ENCODE assay signal across 9 mouse cellular contexts in genomic region chr2:118763469-118763868, GRCm38 (mm10). TPM values are rescaled to one million over a fixed set of nuclear protein-coding genes. Genes with fewer than 3 reads are reported as not detected.
DNase-seq lines count a peak whose midpoint lies in the region; ATAC-seq and TF ChIP-seq lines count a peak whose summit lies in the region.
"Had no signal": no experiment of that assay in that cellular context is flagged by ENCODE, and none has a peak within 500 bp of the region (broad histone marks: within the 10 kb centered on the region; RNA-seq: fewer than 3 reads in every experiment).

No protein-coding gene starts in this region.

- no peak overlapping the region for H3K4me2 ChIP-seq in embryonic facial prominence, embryonic 15.5 days (replicated peaks)
- no peak overlapping the region for H3K4me2 ChIP-seq in hindbrain, embryonic 11.5 days (replicated peaks; ENCODE audit: low read depth, low read length)
- no peak overlapping the region for H3K4me2 ChIP-seq in liver, embryonic 15.5 days

- WGBS in liver, adult 2 months, result 76% methylated on average over 7 of the region's 7 CpGs
- WGBS in embryonic facial prominence, embryonic 15.5 days, result 67% methylated on average over 7 of the region's 7 CpGs
- 66% methylated on average over 7 of the region's 7 CpGs for WGBS in hindbrain, embryonic 11.5 days
- 64% methylated on average over 7 of the region's 7 CpGs for WGBS in liver, embryonic 15.5 days (ENCODE audit: insufficient replicate concordance)
- WGBS in cerebellum, adult 2 months, result 89% methylated on average over 7 of the region's 7 CpGs

- peak overlapping the region; percentile 72 for H3K27ac ChIP-seq in liver, adult 2 months (replicated peaks; ENCODE audit: insufficient read depth, low read depth, low read length)
- H3K27ac ChIP-seq in embryonic facial prominence, embryonic 15.5 days (replicated peaks), result peak overlapping the region; percentile 91
- peak overlapping the region; percentile 90; the same call in 1 of the 2 replicates for H3K27ac ChIP-seq in hindbrain, embryonic 11.5 days (ENCODE audit: low read depth, low read length)
- H3K27ac ChIP-seq in liver, embryonic 15.5 days (replicated peaks), result peak overlapping the region; percentile 71; the same call in 1 of the 2 replicates
- H3K27ac ChIP-seq in cerebellum, adult 2 months (ENCODE audit: insufficient read depth, low read length), result no peak overlapping the region

- no peak for TF ChIP-seq CTCF in liver, adult 2 months (IDR thresholded peaks at IDR 0.05; ENCODE audit: low read depth, low read length)
- TF ChIP-seq CTCF in cerebellum, adult 2 months (IDR thresholded peaks at IDR 0.05; ENCODE audit: borderline replicate concordance, insufficient read depth, low read depth, low read length), result no peak

- no peak overlapping the region for H3K9ac ChIP-seq in liver, adult 2 months (ENCODE audit: low read depth, low read length)
- H3K9ac ChIP-seq in embryonic facial prominence, embryonic 15.5 days, result no peak overlapping the region
- 0 out of 2 replicates have a peak overlapping the region, but pooled peaks have one; percentile 59 for H3K9ac ChIP-seq in hindbrain, embryonic 11.5 days (ENCODE audit: low read depth, low read length)
- no peak overlapping the region for H3K9ac ChIP-seq in liver, embryonic 15.5 days

- no peak for TF ChIP-seq POLR2A in liver, adult 2 months (IDR thresholded peaks at IDR 0.05; ENCODE audit: extremely low read depth, insufficient read depth, low read length)
- TF ChIP-seq POLR2A in cerebellum, adult 2 months (IDR thresholded peaks at IDR 0.05; ENCODE audit: borderline replicate concordance, insufficient read depth, low read length), result no peak

- H3K27me3 ChIP-seq in liver, adult 2 months (ENCODE audit: control insufficient read depth, insufficient read depth, low read length), result no peaks in the 10 kb centered on the region
- no peaks in the 10 kb centered on the region; the same call in 1 of the 2 replicates for H3K27me3 ChIP-seq in embryonic facial prominence, embryonic 15.5 days
- peaks cover 2% of the 10 kb centered on the region; the same call in 1 of the 2 replicates for H3K27me3 ChIP-seq in hindbrain, embryonic 11.5 days (ENCODE audit: control insufficient read depth, insufficient read depth, low read length)
- peaks cover 26% of the 10 kb centered on the region for H3K27me3 ChIP-seq in liver, embryonic 15.5 days
- no peaks in the 10 kb centered on the region for H3K27me3 ChIP-seq in cerebellum, adult 2 months (ENCODE audit: control insufficient read depth, insufficient read depth, low read length)

- peaks cover 8% of the 10 kb centered on the region for H3K4me1 ChIP-seq in liver, adult 2 months (ENCODE audit: control insufficient read depth, insufficient read depth, low read length)
- peaks cover 42% of the 10 kb centered on the region for H3K4me1 ChIP-seq in embryonic facial prominence, embryonic 15.5 days
- H3K4me1 ChIP-seq in hindbrain, embryonic 11.5 days (replicated peaks; ENCODE audit: control insufficient read depth, insufficient read depth, low read length), result peaks cover 20% of the 10 kb centered on the region
- H3K4me1 ChIP-seq in liver, embryonic 15.5 days (replicated peaks), result peaks cover 62% of the 10 kb centered on the region
- H3K4me1 ChIP-seq in cerebellum, adult 2 months (ENCODE audit: control insufficient read depth, insufficient read depth, low read length), result peaks cover 30% of the 10 kb centered on the region

- H3K79me2 ChIP-seq in liver, adult 2 months (ENCODE audit: control insufficient read depth, insufficient read depth, low read length), result no peaks in the 10 kb centered on the region

- no peak for DNase-seq in liver, adult 2 months (ENCODE audit: extremely low read depth, low read depth, low spot score)
- no peak for DNase-seq in liver
- no peak for DNase-seq in hindbrain, embryonic 11.5 days (ENCODE audit: low spot score)
- DNase-seq in cerebellum, adult 2 months, result no peak
- DNase-seq in gastrocnemius, postnatal 36 days, result no peak

- ATAC-seq in embryonic facial prominence, embryonic 15.5 days (ENCODE audit: insufficient number of reproducible peaks, low FRiP score, low TSS enrichment, low read depth), result no peak
- no peak for ATAC-seq in hindbrain, embryonic 11.5 days (ENCODE audit: low FRiP score)
- no peak for ATAC-seq in liver, embryonic 15.5 days (ENCODE audit: insufficient read depth)
- ATAC-seq in activated CD4-positive, CD25-positive, alpha-beta regulatory T cell, adult 4 months, result no peak

- H3K9me3 ChIP-seq in embryonic facial prominence, embryonic 15.5 days (replicated peaks), result no peaks in the 10 kb centered on the region
- no peaks in the 10 kb centered on the region for H3K9me3 ChIP-seq in hindbrain, embryonic 11.5 days (ENCODE audit: control insufficient read depth, low read length)
- no peaks in the 10 kb centered on the region for H3K9me3 ChIP-seq in liver, embryonic 15.5 days (replicated peaks)

- intact Hi-C loops in gastrocnemius, postnatal 36 days (cut with DNase I), result no loop called here

- H3K4me3 ChIP-seq in liver, adult 2 months (ENCODE audit: insufficient read depth, low read depth, low read length), result no peak overlapping the region
- no peak overlapping the region for H3K4me3 ChIP-seq in embryonic facial prominence, embryonic 15.5 days (replicated peaks)
- H3K4me3 ChIP-seq in hindbrain, embryonic 11.5 days (ENCODE audit: low read depth, low read length), result no peak overlapping the region
- no peak overlapping the region for H3K4me3 ChIP-seq in liver, embryonic 15.5 days (replicated peaks)
- H3K4me3 ChIP-seq in cerebellum, adult 2 months (replicated peaks; ENCODE audit: insufficient read depth, low read depth, low read length), result no peak overlapping the region

- H3K36me3 ChIP-seq in liver, adult 2 months (ENCODE audit: control insufficient read depth, insufficient read depth, low read length), result no peaks in the 10 kb centered on the region
- H3K36me3 ChIP-seq in embryonic facial prominence, embryonic 15.5 days, result no peaks in the 10 kb centered on the region
- H3K36me3 ChIP-seq in hindbrain, embryonic 11.5 days (ENCODE audit: control insufficient read depth, insufficient read depth, low read length), result no peaks in the 10 kb centered on the region
- no peaks in the 10 kb centered on the region for H3K36me3 ChIP-seq in liver, embryonic 15.5 days (replicated peaks)

RNA-seq across cellular contexts. Expression of gene Ccdc9b, which starts 1.0 kb away (rescaled TPM):
- total RNA-seq in liver, adult 2 months (2014; rRNA removed), result 1.1 and 1.9 TPM in 2 replicates
- 0.68 and 0.94 TPM in 2 replicates for polyA plus RNA-seq in liver, adult 2 months (2012; rRNA removed)
- polyA plus RNA-seq in embryonic facial prominence, embryonic 15.5 days (2015; fragmentation: Nextera tagmentation; extraction: Ambion mirVana), result 2.0 and 2.4 TPM in 2 replicates
- 0.68 and 0.98 TPM in 2 replicates for polyA plus RNA-seq in hindbrain, embryonic 11.5 days (2014; fragmentation: Nextera tagmentation; extraction: Ambion mirVana)
- 0.20 and 0.29 TPM in 2 replicates for polyA plus RNA-seq in liver, embryonic 15.5 days (2015; fragmentation: Nextera tagmentation; extraction: Ambion mirVana)
- not detected for polyA plus RNA-seq in activated CD4-positive, CD25-positive, alpha-beta regulatory T cell, adult 4 months (2017; shearing (Covaris generic))
- 8.3 and 8.5 TPM in 2 replicates for polyA plus RNA-seq in cerebellum, adult 2 months (2012; rRNA removed)
- 10 to 100 TPM; 13.8 to 15.4 TPM for total RNA-seq in gastrocnemius, postnatal 36 days (2021)

RNA-seq across cellular contexts. Expression of gene Phgr1, which starts 9.1 kb away (rescaled TPM):
- total RNA-seq in liver, adult 2 months (2014; rRNA removed), result not detected in 2 replicates
- polyA plus RNA-seq in liver, adult 2 months (2012; rRNA removed), result 1.0 and 1.6 TPM in 2 replicates
- 1.7 and 4.2 TPM in 2 replicates for polyA plus RNA-seq in embryonic facial prominence, embryonic 15.5 days (2015; fragmentation: Nextera tagmentation; extraction: Ambion mirVana)
- not detected in 2 replicates for polyA plus RNA-seq in hindbrain, embryonic 11.5 days (2014; fragmentation: Nextera tagmentation; extraction: Ambion mirVana)
- polyA plus RNA-seq in liver, embryonic 15.5 days (2015; fragmentation: Nextera tagmentation; extraction: Ambion mirVana), result not detected in 2 replicates
- not detected for polyA plus RNA-seq in activated CD4-positive, CD25-positive, alpha-beta regulatory T cell, adult 4 months (2017; shearing (Covaris generic))
- polyA plus RNA-seq in cerebellum, adult 2 months (2012; rRNA removed), result not detected in 2 replicates
- not detected for total RNA-seq in gastrocnemius, postnatal 36 days (2021)
- total RNA-seq: layer of hippocampus, postnatal 25 days had no signal

RNA-seq across cellular contexts. Expression of gene Disp2, which starts 16.1 kb away (rescaled TPM):
- total RNA-seq in liver, adult 2 months (2014; rRNA removed), result 1.0 and 1.3 TPM in 2 replicates
- polyA plus RNA-seq in liver, adult 2 months (2012; rRNA removed), result 1.3 and 1.5 TPM in 2 replicates
- 0.37 and 0.68 TPM in 2 replicates for polyA plus RNA-seq in embryonic facial prominence, embryonic 15.5 days (2015; fragmentation: Nextera tagmentation; extraction: Ambion mirVana)
- polyA plus RNA-seq in hindbrain, embryonic 11.5 days (2014; fragmentation: Nextera tagmentation; extraction: Ambion mirVana), result 8.5 and 9.2 TPM in 2 replicates
- polyA plus RNA-seq in liver, embryonic 15.5 days (2015; fragmentation: Nextera tagmentation; extraction: Ambion mirVana), result 0.26 and 0.32 TPM in 2 replicates
- under 1 TPM in 1 of 2 experiments, not detected in 1; 0.25 TPM for polyA plus RNA-seq in activated CD4-positive, CD25-positive, alpha-beta regulatory T cell, adult 4 months (2017; shearing (Covaris generic))
- polyA plus RNA-seq in cerebellum, adult 2 months (2012; rRNA removed), result 212 and 227 TPM in 2 replicates
- not detected for total RNA-seq in gastrocnemius, postnatal 36 days (2021)

RNA-seq across cellular contexts. Expression of gene Inafm2, which starts 17.9 kb away (rescaled TPM):
- total RNA-seq in liver, adult 2 months (2014; rRNA removed), result 4.4 and 5.4 TPM in 2 replicates
- polyA plus RNA-seq in liver, adult 2 months (2012; rRNA removed), result 4.7 TPM in 2 replicates
- 15.9 and 16.9 TPM in 2 replicates for polyA plus RNA-seq in embryonic facial prominence, embryonic 15.5 days (2015; fragmentation: Nextera tagmentation; extraction: Ambion mirVana)
- 34.1 and 35.4 TPM in 2 replicates for polyA plus RNA-seq in hindbrain, embryonic 11.5 days (2014; fragmentation: Nextera tagmentation; extraction: Ambion mirVana)
- 12.3 and 12.6 TPM in 2 replicates for polyA plus RNA-seq in liver, embryonic 15.5 days (2015; fragmentation: Nextera tagmentation; extraction: Ambion mirVana)
- polyA plus RNA-seq in activated CD4-positive, CD25-positive, alpha-beta regulatory T cell, adult 4 months (2017; shearing (Covaris generic)), result 10 to 100 TPM; 19.8 to 27.2 TPM
- 21.8 and 22.0 TPM in 2 replicates for polyA plus RNA-seq in cerebellum, adult 2 months (2012; rRNA removed)
- 1 to 10 TPM; 3.8 to 4.9 TPM for total RNA-seq in gastrocnemius, postnatal 36 days (2021)

RNA-seq across cellular contexts. Expression of gene Plcb2, which starts 35.2 kb away (rescaled TPM):
- 1.2 and 1.7 TPM in 2 replicates for total RNA-seq in liver, adult 2 months (2014; rRNA removed)
- polyA plus RNA-seq in liver, adult 2 months (2012; rRNA removed), result 0.68 and 0.80 TPM in 2 replicates
- polyA plus RNA-seq in embryonic facial prominence, embryonic 15.5 days (2015; fragmentation: Nextera tagmentation; extraction: Ambion mirVana), result 0.75 and 1.1 TPM in 2 replicates
- 0.32 and 0.43 TPM in 2 replicates for polyA plus RNA-seq in hindbrain, embryonic 11.5 days (2014; fragmentation: Nextera tagmentation; extraction: Ambion mirVana)
- polyA plus RNA-seq in liver, embryonic 15.5 days (2015; fragmentation: Nextera tagmentation; extraction: Ambion mirVana), result 2.3 and 2.9 TPM in 2 replicates
- 10 to 100 TPM; 17.4 to 20.2 TPM for polyA plus RNA-seq in activated CD4-positive, CD25-positive, alpha-beta regulatory T cell, adult 4 months (2017; shearing (Covaris generic))
- 0.86 and 0.97 TPM in 2 replicates for polyA plus RNA-seq in cerebellum, adult 2 months (2012; rRNA removed)
- under 1 TPM; 0.26 to 0.52 TPM for total RNA-seq in gastrocnemius, postnatal 36 days (2021)

Comparison
In these comparisons a context has a peak if more than half of its experiments do, and no peak if none do; other contexts are left out.
1. RNA of gene Disp2, which starts 16.1 kb away (polyA plus RNA-seq): 212 to 227 TPM in cerebellum, adult 2 months; 8.5 to 9.2 TPM in hindbrain, embryonic 11.5 days, 1.3 to 1.5 TPM in liver, adult 2 months, 0.37 to 0.68 TPM in embryonic facial prominence, embryonic 15.5 days, 0.26 to 0.32 TPM in liver, embryonic 15.5 days and 0.25 TPM in activated CD4-positive, CD25-positive, alpha-beta regulatory T cell, adult 4 months; every median in the first group is over 10 times any median in the second.